Mouse (Mus musculus): ENCODE measurements at regions not wholly inside any gene's neighbourhood (a gene's known extent, or its start where the extent isn't known, plus 50 kb on each side); places are given as distances from the start of the nearest gene placed in this dataset.

DNA sequence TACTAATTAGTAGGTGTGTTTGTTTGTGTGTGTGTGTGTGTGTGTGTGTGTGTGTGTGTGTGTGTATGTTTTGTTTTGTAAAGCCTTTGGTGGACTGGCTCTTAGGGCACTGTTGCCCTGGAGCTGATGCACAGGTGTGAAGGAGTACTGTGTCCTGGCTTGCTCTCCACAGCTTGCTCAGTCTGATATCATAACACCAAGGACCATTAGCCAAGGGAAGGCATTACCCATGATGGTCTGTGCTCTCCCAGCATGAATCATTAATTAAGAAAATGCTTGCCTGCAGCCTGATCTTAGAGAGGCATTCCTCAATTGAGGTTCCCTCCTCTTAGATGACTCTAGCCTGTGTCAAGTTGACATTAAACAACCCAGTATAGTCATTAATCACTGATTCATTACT lies 54.7 kb downstream of the Spry2 start:
- DNase-seq (ENCODE audit: low spot score in 2 of 2): no peak

GRCm38 (mm10) chr14:105837533-105837932 lies 59.1 kb downstream of the Spry2 start:
- DNase-seq (ENCODE audit: low spot score in 2 of 2): no peak

DNA sequence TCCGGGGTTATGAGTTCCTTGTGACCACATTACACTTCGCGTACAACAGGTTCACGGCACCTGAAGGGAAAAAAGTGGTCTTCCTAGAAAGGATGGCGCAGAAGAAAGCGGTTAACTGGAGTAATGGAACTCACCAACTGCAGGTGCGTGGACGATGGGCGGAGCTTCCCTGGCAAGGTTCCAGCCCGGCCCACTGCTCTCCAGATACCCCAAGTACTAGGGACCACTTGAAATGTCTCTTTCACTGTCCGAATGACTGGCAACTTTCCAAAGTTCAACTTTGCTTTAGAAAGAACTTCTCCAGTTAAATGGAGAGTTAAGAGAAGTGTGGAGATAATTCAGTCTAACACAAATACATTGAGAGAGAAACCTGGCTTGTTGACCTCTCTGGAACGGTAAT lies 65.9 kb downstream of the Spry2 start:
- no peak for DNase-seq (ENCODE audit: low spot score in 2 of 2)

DNA sequence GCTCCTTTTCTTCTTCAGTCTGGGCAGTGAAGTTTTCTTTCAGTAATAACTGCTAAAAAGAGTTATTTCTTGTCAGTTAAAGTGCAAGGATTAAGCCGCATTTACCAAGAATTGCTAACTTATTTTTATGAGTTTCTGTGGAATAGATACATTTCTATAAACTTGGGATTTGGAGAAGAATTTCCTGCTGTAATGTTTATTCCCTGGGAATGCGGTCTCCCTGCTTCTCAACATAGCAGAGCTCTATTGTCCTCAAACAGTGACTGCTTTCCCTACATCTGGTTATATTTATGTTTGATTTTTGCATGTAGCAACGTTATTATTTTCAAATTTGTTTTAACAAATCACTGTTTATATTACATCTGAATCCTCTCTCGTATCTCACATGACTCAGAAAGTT lies 66.3 kb downstream of the Spry2 start:
- DNase-seq (ENCODE audit: low spot score in 2 of 2): no peak

DNA sequence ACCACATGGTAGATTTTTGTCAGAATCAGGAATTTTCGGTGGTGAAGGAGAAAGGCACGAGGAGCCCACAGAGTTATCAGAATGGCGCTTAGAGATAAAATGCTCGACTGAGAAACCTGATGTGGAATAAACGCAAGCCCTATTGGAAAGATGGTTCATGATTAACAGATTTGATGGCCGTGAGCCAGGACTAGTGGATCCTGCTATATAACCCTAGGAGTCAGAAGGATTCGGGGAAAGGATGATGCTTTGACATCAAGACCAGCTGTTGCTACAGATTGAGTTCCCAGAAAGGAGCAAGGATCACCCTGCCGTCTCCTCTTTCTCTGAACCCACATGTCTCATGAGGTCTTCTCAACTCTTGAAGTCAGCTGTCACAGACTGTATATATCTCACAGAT lies 73.5 kb downstream of the Spry2 start:
- no peak for DNase-seq (ENCODE audit: low spot score in 2 of 2)

DNA sequence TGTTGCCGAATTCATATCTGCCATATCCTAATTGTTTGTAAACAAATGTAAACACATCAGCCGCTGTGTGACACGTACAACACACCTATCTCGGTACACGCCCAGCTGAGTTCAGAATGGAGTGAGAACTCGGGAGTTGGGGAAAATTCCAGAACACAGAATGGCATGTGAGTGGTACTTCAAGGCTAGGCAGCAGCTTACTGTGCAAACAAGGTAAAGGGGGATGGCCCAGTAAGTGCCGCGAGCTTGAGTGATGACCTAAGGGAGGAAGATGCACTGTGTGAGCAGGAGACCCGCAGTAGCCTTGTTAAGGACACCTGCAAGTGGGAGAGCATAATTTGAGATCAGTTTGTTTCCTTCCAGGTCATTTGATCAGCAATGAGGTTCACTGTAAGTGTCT lies 74.0 kb downstream of the Spry2 start:
- DNase-seq (ENCODE audit: low spot score in 2 of 2): no peak

DNA sequence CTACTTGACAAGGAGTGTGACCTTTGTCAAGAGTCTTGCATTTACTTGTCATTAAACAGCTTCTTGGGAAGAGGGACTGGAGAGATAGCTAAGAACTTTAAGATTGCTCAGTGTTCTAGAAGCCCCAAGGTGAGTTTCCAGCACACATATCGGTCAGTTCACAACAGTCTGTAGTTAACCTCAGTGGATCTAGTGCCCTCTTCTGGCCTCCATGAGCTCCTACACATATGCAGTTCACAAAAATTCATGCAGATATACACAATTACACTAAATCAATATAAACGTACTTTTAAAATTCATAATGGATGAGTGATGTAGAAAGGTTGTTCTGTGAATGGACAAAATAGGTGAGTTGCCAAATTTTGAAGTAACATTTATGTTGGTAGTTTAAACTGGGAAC lies 77.1 kb downstream of the Spry2 start:
- no peak for DNase-seq (ENCODE audit: low spot score in 2 of 2)

DNA sequence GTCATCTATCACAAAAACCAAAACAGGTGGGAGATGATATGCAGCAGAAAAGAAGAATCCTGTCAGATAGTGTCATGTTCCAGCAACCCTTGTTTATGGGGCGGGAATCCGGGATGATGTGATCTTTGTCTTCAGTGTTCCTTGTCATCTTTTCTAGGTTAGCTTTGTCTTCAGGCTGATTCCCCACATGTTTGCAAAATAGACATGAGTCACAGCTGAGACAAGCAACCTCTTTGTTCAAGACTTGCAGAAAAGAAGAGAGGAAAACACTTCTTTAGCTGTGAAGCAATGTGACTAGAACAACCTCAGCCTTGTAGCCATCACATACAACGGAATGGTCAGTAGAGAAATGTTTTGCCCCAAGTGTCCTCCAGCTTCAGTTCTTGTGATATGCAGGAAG lies 77.8 kb downstream of the Spry2 start:
- DNase-seq (ENCODE audit: low spot score in 2 of 2): no peak

GRCm38 (mm10) chr14:105817481-105817880 lies 79.1 kb downstream of the Spry2 start:
- DNase-seq (ENCODE audit: low spot score in 2 of 2): no peak

DNA sequence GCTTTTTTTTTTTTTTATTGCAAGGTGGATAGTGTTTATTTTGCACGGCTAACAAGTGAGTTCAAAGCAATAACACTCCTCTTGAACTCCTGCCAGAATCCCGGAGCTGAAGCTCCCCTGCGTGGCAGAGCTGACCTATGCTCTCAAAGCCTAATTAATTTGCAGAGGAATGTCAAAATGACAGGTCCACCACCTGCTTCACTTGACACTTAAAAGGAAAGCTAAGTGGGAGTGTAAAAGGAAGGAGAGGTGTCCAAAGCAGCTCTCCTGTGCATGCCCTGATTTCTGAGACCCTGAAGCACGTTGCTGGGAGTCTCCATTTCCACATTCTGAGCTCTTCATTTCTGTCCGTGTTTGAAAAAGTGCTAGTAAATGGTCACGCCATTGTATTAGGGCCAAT lies 80.8 kb downstream of the Spry2 start:
- no peak for DNase-seq (ENCODE audit: low spot score in 2 of 2)

DNA sequence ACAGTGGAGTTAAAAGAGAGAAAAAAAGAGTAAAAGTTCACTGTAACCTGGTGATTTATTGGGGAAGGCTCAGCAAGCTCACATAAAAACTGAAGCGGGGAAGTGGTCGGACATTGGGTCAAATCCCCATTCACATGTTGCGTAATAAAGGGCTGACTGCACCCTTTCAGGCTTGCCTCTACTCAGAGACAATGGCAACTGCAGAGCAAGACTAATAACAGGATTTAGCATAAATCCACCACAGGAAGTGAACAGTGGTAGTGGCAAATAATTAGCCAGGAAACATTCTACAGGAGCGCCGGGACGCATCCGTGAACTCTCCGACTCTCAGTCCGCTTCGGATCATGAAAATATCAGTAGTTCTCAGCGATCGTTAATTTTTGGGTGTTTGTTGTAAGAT lies 81.3 kb downstream of the Spry2 start:
- DNase-seq (ENCODE audit: low spot score in 2 of 2): peak in 1 of 2 experiments; percentile 7

DNA sequence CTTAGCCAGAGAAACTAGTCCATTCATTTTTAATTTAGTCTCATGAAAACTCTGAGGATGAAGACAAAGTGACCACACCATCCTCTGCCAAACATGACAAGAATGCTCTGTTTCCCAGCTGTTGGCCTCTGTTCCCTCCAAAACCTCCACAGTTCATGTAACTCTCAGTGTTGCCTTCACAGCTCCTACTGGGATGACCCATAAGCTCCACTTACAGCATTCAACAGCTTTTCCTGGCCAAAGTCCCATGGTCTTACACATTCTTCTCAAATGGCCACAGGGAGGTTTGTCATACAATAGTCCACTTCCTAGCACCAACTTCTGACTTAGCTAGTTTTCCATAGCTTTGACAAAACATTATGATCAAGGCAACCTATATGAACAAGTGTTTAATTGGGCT lies 83.0 kb downstream of the Spry2 start:
- no peak for DNase-seq (ENCODE audit: low spot score in 2 of 2)

DNA sequence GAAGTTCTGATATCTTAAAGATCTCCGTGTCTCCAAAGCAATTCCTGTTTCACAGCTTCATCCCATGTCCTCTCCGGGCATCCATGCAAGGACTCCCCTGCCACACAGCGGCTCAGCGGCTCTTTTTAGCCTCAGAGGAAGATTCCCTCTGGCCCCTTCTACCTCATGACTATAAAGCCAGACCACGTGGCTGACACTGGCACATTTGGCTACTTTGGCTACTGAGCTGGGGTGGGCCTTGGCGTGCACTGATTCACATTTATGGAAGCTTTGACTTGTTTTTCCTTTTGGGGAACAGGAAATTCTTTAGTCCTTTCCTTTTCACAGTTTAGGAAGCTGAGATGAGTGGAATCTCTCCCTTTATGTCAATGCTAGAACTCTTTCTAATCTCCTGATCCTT lies 83.5 kb downstream of the Spry2 start:
- no peak for DNase-seq (ENCODE audit: low spot score in 2 of 2)

DNA sequence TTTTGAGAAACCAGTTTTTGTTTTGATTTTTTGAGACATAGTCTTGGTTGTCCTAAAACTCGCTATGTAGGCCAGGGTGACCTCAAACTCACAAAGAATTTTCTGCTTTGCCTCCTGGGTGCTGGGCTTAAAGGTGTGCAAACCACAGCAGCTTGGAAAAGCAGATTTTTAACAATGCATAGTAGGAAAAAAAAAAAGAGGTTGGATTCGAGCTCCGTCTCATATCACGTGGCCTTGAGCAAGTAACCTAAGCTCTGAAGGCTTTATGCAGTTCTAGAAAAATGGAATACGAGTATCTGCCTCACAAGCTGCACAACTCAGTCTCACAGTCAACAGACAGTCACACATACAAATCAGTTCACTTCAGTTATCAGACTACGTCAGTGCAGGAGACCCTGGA lies 90.9 kb downstream of the Spry2 start:
- DNase-seq (ENCODE audit: low spot score in 2 of 2): no peak

GRCm38 (mm10) chr14:105805362-105805761 lies 91.3 kb downstream of the Spry2 start:
- no peak for DNase-seq (ENCODE audit: low spot score in 2 of 2)

DNA sequence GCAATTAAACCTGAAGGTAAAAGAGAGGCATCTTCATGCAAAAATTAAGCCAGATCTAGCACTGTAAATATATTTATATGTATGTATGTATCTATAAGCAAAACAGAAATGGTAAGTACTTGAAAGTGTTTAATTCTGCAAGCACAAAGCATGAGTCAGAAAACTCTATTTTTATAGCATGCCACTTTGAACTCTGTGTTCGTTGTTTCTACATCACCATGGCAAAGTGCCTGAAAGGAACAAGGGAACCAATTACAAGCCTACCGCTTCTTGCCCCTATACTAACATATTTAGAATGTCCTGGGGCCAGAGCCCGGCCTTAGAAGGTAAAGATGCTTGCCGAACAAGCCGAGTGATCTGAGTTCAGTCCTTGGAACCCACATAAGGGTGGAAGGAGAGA lies 91.9 kb downstream of the Spry2 start:
- no peak for DNase-seq (ENCODE audit: low spot score in 2 of 2)

DNA sequence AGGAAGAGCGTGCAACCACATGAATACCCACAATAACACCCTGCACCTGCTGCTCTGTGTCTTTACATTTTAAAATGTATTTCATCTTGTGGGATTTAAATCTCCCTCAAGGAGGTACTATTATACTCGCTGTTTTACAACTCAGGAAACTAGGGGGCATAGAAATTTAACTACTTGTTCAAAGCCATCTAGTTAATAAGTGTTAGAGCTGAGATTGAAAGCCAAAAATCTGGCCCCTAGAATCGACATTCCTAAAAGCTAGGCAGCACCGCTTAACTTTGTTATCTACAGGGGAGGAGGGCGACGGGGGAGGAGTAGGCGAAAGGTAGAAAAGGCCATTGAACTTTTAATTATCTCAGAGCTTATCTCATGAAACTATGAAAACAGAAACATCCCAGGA lies 93.3 kb downstream of the Spry2 start:
- DNase-seq (ENCODE audit: low spot score in 2 of 2): no peak

DNA sequence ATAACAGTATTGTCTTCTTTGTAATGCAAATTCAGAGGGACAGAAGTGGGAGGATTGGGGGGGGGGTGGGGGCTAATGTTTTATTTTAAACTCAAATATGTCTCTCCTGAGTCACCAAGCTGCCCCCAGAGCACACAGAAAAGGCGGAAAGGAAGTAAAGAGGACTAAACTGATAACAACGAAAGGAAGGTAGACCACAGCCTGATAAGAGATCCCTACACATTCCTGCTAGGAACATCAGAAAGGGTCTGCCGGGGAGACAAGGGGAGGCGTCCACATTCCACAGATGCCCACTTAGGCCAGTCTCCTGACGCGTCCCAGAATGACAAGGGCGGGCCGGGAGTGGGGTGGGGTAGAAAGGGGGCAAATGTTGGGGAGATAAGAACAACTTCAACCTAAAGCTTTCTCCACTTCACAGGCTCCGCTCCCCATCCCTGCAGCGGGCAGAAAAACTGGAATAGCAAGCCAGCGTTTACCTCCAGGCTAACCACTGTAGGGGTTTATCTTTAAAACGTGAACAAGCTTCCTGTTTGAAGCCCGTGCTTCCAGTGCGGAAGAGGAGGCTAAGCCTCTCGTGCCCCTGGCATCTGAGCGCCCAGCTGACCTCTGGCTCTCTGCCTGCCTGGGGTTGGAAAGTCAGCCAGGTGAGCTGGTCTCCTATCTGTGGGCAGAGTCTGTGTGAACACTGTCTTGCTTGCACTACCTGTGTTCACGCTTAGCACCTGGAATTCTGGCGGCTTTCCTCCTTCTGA lies 93.9 kb downstream of the Spry2 start:
- DNase-seq (ENCODE audit: low spot score in 2 of 2): no peak

DNA sequence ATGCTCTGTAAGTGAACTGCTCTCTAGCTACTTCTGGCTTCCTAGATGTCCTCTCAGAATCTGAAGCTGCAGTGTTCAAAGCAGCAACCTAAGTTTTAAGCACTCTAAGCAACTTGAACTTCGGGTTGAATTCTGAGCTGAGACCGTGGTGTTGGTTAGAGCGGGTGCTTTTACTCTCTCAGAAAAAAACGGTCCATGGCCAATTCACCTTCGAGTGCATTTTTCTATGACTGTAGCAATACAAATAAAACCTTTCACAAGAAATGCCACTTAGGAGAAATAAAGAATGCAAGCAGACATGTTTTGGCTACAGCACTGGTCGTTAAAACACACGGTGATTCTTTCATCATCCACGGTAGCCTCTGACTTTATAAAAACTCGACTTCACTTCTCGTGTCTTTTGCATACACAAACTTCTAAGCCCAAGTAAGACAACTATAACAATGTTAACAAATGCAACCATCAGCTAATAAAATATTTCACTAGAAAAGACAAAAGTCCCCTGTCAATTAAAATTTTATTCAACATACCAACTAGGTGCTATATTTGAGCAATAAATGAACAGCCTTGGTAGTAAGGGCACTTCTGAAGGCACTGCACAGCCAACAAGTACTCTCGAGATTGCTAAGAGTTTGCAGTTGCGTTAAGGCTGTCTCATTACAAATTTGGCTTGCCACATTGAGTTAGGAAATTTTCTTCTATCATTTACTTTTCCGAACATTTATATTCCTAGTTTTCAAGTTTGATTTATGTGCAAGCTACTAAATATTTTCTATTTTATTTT lies 96.3 kb downstream of the Spry2 start:
- no peak for DNase-seq (ENCODE audit: low spot score in 2 of 2)

DNA sequence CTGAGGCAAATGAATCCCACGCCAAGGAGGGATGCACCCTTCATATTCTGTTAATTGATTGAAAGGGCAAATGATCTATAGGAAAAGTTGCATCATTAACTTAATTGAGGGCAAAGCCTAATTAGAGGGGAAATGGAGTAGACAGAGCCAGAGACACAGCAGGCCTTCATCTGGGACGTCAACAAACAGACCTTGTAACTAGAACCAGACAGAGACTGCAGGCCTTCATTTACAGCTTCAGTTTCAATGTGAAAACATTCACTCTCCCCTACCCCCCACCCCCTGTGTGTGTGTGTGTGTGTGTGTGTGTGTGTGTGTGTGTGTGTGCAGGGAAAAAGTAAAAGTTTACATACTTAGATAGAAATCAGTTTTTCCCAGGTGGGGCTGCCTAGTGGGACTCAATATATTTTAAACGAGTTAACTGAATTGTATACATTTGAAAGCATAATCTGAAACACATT lies 97.2 kb downstream of the Spry2 start:
- no peak for DNase-seq (ENCODE audit: low spot score in 2 of 2)

- no peak for DNase-seq (ENCODE audit: low spot score in 2 of 2)
Observed at GRCm38 (mm10) chr14:105793010-105793702, 103.5 kb downstream of the Spry2 start.

DNA sequence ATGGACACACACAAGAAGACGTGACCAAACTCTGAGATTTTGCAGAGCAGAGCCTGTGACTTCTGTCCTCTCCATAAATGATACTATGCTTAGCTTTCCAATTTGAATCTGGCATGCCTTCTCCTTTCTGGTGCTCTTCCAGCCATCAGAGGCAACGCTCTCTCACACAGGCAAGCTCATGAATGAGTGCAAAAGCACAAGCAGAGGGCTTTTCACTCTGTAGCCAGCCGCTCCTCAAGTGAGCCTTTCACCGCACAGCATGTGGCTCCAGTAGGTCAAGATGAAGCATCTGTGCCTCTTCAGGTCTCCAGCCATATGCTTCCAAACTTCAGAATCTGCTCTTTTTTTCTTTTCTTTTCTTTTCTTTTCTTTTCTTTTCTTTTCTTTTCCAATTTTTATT lies 106.2 kb downstream of the Spry2 start:
- no peak for DNase-seq (ENCODE audit: low spot score in 2 of 2)
